Mouse (Mus musculus): ENCODE results near the gene Gne. TPM values are rescaled to one million over a fixed set of nuclear protein-coding genes. Genes with fewer than 3 reads are reported as not detected.

Gene Gne
- polyA plus RNA-seq, 1 experiment from 2014 or later: 47.5 TPM

DNA sequence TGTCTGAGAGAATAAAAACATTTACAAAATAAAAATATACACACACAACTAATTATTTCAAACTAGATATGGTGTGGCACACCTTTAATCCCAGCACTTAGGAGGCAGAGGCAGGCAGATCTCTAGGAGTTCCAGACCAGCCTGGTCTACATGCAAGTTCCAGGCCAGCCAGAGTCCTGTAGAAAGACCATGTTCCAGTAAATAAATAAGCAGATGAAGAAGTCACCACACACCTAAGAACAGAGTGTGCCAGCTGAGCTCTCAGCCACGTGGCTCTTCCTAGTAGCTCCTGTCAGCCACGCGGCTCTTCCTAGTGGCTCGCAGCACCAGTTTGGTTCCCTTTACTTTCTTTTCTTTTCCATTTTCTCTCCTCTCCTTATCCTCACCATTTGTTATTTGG, 14.6 kb downstream of the Gne start:
- Histone ChIP-seq H3K9me3 (ENCODE audit: low read length) (no peaks in the 10 kb centered on the region), H3K9ac (replicated peaks) (no peak overlapping the region), H3K4me2 (ENCODE audit: low read depth, low read length) (0 out of 2 replicates have a peak overlapping the region, but pooled peaks have one; percentile 55), H3K4me3 (ENCODE audit: low read depth, low read length) (no peak overlapping the region), H3K36me3 (replicated peaks; ENCODE audit: insufficient read depth, low read length) (no peaks in the 10 kb centered on the region), H3K27me3 (ENCODE audit: insufficient read depth, low read length) (no peaks in the 10 kb centered on the region), H3K4me1 (ENCODE audit: insufficient read depth) (peaks cover 42% of the 10 kb centered on the region), H3K27ac (ENCODE audit: low read depth) (peak overlapping the region; percentile 87)
- ATAC-seq: no peak
- DNase-seq: no peak
- TF ChIP-seq CTCF (IDR thresholded peaks at IDR 0.05; ENCODE audit: low read depth) (no peak), EP300 (IDR thresholded peaks at IDR 0.05; ENCODE audit: low read depth) (no peak)
- WGBS (ENCODE audit: insufficient replicate concordance): 78% methylated on average over 4 of the region's 4 CpGs

DNA sequence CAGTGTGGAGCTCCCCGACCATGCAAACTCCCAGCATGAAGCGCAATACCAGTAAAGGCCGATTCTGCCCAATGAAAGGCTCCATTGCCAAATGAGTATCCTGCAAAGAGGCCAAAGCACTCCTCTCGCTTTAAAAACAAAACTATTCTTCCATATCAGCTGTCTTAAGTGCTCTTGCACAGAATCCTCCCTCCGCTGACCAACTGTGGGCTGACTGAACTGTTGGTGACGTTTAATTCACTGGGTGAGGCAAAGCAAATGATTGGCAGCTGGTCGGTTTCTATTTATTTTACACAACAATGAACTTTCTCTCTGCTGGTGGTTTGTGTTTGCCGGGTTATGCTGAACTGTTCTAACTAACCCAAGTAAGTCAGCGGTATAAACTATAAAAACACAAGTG, 15.2 kb downstream of the Gne start:
- H3K27me3 ChIP-seq (ENCODE audit: insufficient read depth, low read length): no peaks in the 10 kb centered on the region
- H3K4me2 ChIP-seq (ENCODE audit: low read depth, low read length): peak overlapping the region; percentile 55
- 42% methylated on average over 9 of the region's 9 CpGs for WGBS (ENCODE audit: insufficient replicate concordance)
- ATAC-seq (peak; percentile 14; the same call in 1 of the 2 replicates), DNase-seq (peak; percentile 38)
- no peaks in the 10 kb centered on the region for H3K36me3 ChIP-seq (replicated peaks; ENCODE audit: insufficient read depth, low read length)
- no peak overlapping the region for H3K4me3 ChIP-seq (ENCODE audit: low read depth, low read length)
- H3K9ac ChIP-seq (replicated peaks): no peak overlapping the region
- TF ChIP-seq EP300 (IDR thresholded peaks at IDR 0.05; ENCODE audit: low read depth) (no peak), CTCF (IDR thresholded peaks at IDR 0.05; ENCODE audit: low read depth) (no peak)
- peaks cover 37% of the 10 kb centered on the region for H3K4me1 ChIP-seq (ENCODE audit: insufficient read depth)
- H3K9me3 ChIP-seq (ENCODE audit: low read length): no peaks in the 10 kb centered on the region
- H3K27ac ChIP-seq (ENCODE audit: low read depth): peak overlapping the region; percentile 87

DNA sequence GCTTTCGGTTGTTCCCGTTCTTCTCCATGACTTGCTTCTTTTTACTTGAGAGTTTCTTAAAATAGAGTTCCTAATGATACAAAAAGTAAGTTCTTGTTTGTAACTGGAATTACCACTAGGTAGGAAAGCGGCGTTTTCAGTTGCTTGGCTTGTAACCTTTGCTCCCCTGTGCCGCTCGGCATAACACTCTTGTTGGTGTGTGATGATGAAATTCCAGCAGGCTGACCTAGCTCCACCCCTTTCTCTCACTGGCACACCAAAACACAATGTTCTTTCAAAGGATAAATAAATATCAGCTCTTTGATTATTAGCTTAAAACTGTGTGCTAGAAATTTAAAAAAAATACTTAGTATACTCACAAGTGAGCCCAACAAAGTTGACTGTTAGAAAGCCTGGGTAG, 17.1 kb downstream of the Gne start:
- TF ChIP-seq CTCF (IDR thresholded peaks at IDR 0.05; ENCODE audit: low read depth): no peak
- peak; percentile 38; the same call in 1 of the 2 replicates for TF ChIP-seq EP300 (IDR thresholded peaks at IDR 0.05; ENCODE audit: low read depth)
- Histone ChIP-seq H3K27me3 (ENCODE audit: insufficient read depth, low read length) (no peaks in the 10 kb centered on the region), H3K9ac (replicated peaks) (peak overlapping the region; percentile 76), H3K4me1 (ENCODE audit: insufficient read depth) (peaks cover 27% of the 10 kb centered on the region), H3K4me2 (ENCODE audit: low read depth, low read length) (peak overlapping the region; percentile 74), H3K4me3 (ENCODE audit: low read depth, low read length) (peak overlapping the region; percentile 54), H3K36me3 (replicated peaks; ENCODE audit: insufficient read depth, low read length) (peaks cover 7% of the 10 kb centered on the region), H3K9me3 (ENCODE audit: low read length) (no peaks in the 10 kb centered on the region), H3K27ac (ENCODE audit: low read depth) (peak overlapping the region; percentile 96)
- WGBS (ENCODE audit: insufficient replicate concordance): 60% methylated on average over 6 of the region's 6 CpGs
- ATAC-seq (peak; percentile 60), DNase-seq (peak; percentile 52)

DNA sequence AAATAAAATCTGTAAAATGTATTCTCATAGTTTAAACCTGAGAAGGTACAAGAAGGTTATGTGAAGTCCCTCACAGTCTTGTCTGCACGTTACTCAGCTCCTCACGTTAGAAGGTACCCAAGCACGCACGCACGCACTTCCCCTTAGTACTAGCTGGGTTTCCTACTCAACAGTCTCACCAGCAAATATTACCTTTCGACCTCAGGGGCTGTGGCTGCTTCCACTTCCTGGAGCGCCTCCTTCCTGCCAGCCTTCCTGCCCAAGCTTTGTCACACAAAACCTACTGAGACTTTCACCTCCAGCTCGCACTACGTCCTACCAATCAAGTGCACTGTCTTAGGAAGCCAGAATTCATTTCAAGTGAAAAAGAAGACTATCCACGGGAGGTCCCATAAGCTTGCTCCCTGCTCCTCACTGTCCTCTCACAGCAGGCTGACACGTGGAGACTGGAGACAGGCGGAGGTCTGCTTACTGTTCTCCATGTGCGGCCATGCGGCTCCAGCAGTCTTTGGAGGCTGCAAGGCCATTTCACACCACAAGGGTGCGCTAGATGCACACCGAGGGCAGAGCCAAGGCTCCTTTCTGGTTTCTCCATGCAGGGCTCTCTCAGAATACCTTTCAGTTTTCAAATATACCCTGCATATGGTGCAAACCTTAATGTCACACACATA, 18.5 kb downstream of the Gne start:
- Histone ChIP-seq H3K4me1 (ENCODE audit: insufficient read depth) (peaks cover 18% of the 10 kb centered on the region), H3K9me3 (ENCODE audit: low read length) (no peaks in the 10 kb centered on the region), H3K9ac (replicated peaks) (peak overlapping the region; percentile 76), H3K4me2 (ENCODE audit: low read depth, low read length) (peak overlapping the region; percentile 74), H3K27me3 (ENCODE audit: insufficient read depth, low read length) (no peaks in the 10 kb centered on the region), H3K27ac (ENCODE audit: low read depth) (peak overlapping the region; percentile 96), H3K4me3 (ENCODE audit: low read depth, low read length) (peak overlapping the region; percentile 54), H3K36me3 (replicated peaks; ENCODE audit: insufficient read depth, low read length) (peaks cover 12% of the 10 kb centered on the region)
- ATAC-seq (peak; percentile 69), DNase-seq (peak; percentile 93)
- WGBS (ENCODE audit: insufficient replicate concordance): 5% methylated on average over 16 of the region's 16 CpGs
- TF ChIP-seq EP300 (IDR thresholded peaks at IDR 0.05; ENCODE audit: low read depth) (no peak), CTCF (IDR thresholded peaks at IDR 0.05; ENCODE audit: low read depth) (peak; percentile 99)

DNA sequence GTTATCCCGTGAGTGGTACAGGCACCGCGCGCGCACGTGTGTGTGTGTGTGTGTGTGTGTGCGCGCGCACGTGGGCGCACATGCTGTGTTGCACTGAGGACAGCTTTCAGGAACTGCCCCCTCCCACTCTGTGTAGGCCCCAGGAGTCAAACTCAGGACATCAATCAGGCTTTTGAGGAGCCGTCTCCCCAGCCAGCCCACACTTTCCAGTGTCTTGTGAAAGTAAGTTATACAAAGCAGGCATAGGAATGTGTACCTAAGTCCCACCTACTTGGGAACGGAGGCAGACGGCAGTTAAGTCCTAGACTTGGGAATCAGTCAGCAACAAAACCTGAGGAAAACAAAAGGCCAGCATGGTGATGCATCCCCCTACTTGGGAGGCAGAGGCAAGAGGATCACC, 21.2 kb downstream of the Gne start:
- TF ChIP-seq EP300 (IDR thresholded peaks at IDR 0.05; ENCODE audit: low read depth) (no peak), CTCF (IDR thresholded peaks at IDR 0.05; ENCODE audit: low read depth) (no peak)
- no peak overlapping the region for H3K27ac ChIP-seq (ENCODE audit: low read depth)
- no peaks in the 10 kb centered on the region for H3K27me3 ChIP-seq (ENCODE audit: insufficient read depth, low read length)
- 75% methylated on average over 14 of the region's 14 CpGs for WGBS (ENCODE audit: insufficient replicate concordance)
- ATAC-seq (no peak), DNase-seq (no peak)
- peaks cover 23% of the 10 kb centered on the region for H3K36me3 ChIP-seq (replicated peaks; ENCODE audit: insufficient read depth, low read length)
- H3K4me1 ChIP-seq (ENCODE audit: insufficient read depth): peaks cover 5% of the 10 kb centered on the region
- no peak overlapping the region for H3K9ac ChIP-seq (replicated peaks)
- H3K4me3 ChIP-seq (ENCODE audit: low read depth, low read length): no peak overlapping the region
- H3K4me2 ChIP-seq (ENCODE audit: low read depth, low read length): no peak overlapping the region
- no peaks in the 10 kb centered on the region for H3K9me3 ChIP-seq (ENCODE audit: low read length)

DNA sequence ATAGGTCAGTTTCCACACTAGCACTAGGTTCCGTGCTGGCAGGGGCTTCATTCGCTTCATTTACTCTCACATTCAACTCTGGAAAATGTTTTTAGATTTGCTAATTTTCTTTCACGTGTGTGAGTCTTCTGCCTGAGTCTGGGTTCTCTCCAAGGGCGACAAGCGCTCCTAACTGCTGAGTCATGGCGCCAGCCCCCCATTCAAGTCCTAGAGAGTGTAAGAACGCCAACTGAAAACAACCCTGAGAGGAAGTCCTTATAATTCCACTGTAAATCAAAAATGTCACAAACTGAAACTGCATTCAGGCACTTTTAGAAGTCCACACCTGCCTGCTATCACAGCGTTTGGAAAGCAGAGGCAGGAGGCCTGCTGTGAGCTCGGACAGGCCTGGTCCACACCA, 21.9 kb downstream of the Gne start:
- DNase-seq: no peak
- H3K27ac ChIP-seq (ENCODE audit: low read depth): no peak overlapping the region; the same call in 1 of the 2 replicates
- TF ChIP-seq EP300 (IDR thresholded peaks at IDR 0.05; ENCODE audit: low read depth): no peak
- no peak for TF ChIP-seq CTCF (IDR thresholded peaks at IDR 0.05; ENCODE audit: low read depth)

More for the DNA sequence above, 21.9 kb downstream of the Gne start:
- Histone ChIP-seq H3K9ac (replicated peaks) (no peak overlapping the region), H3K36me3 (replicated peaks; ENCODE audit: insufficient read depth, low read length) (peaks cover 23% of the 10 kb centered on the region), H3K4me1 (ENCODE audit: insufficient read depth) (no peaks in the 10 kb centered on the region), H3K4me2 (ENCODE audit: low read depth, low read length) (no peak overlapping the region), H3K4me3 (ENCODE audit: low read depth, low read length) (no peak overlapping the region), H3K9me3 (ENCODE audit: low read length) (no peaks in the 10 kb centered on the region), H3K27me3 (ENCODE audit: insufficient read depth, low read length) (no peaks in the 10 kb centered on the region)
- WGBS (ENCODE audit: insufficient replicate concordance): 41% methylated on average over 9 of the region's 9 CpGs
- ATAC-seq: no peak

All from liver, postnatal 0 days (tissue).